Mouse (Mus musculus) ZHBTc4 (cell line): ENCODE results near the gene Ccdc136.

Source experiments
- DNase-seq: peaks from one replicate; pipeline ENCODE4 v3.0.0-alpha.2; 2011; ENCODE audit warnings: low read depth, low spot score

The Ccdc136 gene

DNA sequence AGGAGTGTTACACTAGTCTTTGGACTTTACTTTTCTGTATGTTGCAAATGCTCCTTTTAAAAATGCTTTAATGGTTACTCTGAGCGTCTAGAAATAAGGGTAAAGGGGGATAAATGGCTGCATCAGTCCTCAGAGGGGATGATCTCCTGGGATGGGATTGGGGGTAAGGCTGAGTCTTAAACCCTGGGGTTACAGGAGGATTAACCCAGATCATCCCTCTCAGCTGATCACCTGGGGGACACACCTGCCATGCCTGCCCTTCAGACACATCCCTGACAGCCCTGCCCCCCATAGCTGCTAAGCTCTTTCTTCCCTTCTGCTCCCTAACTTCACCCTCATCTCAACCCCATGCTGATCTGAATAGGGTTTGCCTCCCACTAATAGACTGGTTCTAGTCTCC, 1.8 kb upstream of the Ccdc136 start:
- DNase-seq: no peak

DNA sequence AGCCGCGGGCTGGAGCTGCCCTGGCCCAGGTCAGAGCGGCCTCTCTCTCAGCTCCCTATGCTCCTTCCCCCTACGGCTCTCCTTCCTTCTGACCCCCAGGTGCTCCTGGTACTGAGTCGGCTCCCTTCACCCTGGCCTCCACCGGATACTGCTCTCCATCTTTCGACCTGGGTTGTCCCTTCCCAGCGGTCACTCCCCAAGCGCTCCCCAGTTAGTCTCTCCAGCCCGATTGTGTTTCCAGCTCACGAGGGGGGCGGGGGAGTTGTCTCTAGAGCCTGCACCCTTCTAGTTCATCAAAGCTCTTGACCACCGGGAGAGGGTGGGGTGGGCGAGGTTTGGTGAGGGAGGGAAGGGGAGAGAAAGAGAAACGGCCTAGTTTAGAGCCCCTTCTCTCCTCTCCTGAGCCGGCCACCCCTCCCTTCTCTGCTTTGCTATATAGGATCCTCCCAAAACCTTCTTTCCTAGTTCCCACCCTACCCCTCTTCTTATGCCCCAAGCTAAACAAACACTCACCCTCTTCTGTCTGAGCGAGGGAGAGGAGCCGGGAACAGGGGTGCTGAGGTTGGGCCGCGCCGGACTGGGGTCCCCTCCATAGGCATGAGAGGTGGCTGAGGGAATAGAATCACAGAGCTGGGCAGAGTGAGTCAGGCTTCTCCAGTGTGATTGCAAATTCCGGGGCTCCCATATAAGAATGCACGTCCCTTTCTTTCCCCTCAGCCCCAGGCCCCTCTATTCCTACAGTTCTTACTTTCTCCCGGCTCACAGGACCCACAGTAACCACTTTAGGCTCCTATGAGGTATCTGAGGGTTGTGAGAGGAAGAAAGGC, 818 bp downstream of the Ccdc136 start:
- DNase-seq: peak; percentile 13

DNA sequence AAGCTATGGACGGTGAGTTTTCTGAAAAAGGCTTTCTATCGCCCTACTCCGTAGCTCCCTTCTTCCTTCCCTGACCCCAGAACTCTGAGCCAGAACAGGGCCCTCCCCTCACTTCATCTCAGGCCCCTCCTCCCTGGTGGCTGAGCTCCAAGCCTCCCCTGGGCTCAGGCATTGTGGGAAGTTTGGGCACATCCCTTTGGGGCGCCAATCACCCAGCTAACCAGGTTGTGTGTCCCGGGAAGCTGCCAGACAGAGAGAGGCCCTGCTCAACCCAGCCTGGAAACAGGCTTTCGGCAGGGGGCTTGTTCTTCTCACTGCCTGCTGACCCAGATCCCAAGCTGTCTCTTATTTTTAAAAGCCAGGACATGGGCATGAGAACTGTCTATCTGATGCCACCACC, 1.5 kb downstream of the Ccdc136 start:
- DNase-seq: peak; percentile 21

DNA sequence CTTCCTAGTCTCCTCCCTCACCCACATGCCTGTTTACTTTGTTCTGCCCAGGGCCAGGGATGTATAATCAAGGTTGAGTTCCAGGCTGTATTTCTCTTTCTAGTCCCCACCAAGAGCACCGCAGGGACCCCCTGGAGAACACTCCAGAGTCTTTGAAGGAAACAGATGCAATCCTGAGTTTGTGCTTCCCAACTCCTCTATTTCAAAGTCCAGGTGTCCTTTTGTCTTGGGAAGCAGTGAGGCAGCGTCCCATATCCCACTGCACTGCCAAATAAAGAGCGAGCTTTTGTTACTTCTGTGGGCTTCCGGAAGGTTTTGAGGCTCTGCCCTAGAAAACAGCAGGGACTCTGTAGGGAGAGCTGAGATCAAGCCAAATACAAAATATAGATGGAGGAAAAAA, 3.7 kb downstream of the Ccdc136 start:
- DNase-seq: peak; percentile 72

DNA sequence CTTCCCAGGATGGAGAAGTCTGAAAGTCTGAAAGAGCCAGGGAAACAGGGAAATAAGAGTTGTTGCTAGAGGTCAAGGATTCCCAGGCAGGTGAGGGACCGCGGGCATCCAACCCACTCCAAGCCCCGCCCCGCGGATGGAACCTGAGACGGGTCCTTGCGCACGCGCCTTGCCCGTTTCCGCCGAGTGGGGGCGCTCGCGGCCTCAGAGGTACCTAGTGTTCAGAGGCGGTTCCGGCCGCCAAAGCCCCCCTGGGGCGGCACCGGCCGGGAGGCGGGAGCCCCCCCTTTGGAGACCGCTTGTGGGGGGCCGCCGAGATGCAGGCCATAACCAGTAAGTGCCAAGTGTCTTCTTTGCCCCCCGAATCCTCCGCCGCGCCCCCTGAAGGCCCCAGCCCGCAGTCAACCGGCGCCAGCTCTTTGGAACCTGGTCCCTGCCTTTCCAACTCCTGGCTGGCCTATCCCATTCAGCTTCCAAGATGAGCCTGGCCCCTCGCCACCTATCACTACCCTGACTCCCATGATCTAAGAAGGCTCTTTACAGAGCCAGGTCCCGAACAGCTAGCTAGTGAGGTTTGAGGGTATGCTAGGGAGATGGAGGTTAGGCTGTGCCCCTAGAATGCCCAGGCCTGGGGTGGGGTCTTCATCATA, 6.7 kb downstream of the Ccdc136 start:
- DNase-seq: peak; percentile 91

DNA sequence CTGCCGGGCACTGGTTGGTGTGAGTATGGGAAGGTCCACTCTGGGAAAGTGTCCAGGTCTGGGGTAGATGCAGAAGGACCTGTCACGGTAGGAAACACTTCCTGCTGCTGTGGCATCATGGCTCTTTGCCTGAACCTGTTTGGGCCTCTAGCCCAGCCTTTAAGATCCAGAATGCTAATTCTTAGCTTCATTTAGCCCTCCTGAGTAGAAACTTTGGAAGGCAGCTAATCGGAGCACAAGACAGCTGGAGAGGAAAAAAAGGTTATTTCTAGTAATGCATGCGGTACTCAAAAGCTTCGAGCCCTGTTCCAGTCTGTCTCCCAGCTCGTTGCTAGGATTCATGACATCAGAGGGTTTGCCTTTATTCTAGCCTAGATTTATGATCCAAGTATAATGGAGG, 10.3 kb downstream of the Ccdc136 start:
- no peak for DNase-seq

DNA sequence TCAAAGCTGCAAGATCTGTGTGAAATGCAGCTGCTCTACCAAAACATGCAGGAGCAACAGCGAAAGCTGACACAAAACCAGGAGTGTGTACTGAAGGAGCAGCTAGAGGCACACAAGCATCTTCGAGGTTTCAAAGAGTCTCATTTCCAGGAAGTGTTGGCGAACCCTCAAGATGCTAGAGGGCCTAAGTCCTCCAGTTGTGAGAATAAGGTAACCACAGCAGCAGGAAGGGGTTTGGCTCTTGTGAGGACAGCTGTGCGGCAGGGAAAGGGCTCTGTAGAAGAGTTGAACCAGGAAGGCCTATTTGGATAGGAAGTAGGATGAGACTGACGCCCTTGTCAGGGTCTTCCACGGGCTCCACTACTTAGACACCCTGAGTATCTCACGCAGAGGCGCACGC, 19.3 kb downstream of the Ccdc136 start:
- no peak for DNase-seq

DNA sequence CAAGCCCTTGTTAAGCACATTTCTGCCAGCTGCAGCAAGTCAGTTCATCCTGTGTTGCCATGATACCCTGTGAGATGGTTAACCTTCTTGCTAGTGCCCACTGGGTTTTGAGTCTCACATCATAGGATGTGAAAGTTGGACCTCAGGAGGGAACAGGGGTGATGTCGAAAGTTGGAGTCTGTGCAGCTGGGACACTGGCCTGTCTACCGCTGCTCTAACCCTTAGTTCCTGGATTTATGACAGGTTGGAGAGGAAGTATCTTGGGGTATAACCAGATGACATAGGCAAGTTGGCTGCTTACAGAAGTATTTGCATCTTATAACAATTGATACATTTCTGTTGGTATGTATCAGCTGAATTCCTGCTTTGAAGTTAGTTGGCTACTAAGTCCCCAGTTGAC, 24.5 kb downstream of the Ccdc136 start:
- no peak for DNase-seq

DNA sequence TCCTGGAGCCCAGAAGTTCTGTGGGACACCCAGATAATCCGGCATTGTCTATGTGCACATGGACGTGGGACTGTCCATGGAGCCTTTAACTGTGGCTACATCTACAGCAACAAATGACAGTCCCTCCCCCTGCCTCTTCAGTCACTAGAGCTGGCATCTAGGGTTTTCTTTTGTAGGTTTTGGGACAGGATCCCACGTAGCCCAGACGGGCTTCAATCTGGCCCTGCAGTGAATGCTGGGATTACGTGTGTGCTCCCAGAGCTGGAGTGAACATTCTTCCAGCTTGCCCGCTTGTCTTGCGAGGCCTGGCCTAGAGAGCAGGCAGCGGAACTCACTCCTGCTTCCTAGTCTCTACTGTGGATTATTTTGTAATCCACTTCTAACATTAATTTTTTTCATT, 29.0 kb downstream of the Ccdc136 start:
- DNase-seq: no peak

DNA sequence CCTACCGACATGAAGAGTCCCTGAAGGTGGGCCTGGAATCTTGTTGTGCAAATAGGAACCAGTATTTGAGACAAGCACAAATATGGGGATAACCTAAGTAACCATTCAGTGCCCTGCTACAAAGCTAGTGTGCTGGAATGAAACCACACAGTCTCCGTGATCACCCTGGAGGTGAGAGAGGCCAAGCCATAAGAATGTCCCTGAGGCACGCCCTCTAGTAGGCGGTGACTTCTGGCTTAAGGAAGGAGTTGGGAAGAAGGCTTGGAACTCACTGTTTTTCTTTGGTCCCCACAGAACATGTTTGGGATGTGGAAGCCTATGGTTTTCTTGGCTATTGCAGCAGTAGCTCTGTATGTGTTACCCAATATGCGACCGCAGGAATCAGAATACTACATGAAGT, 30.2 kb downstream of the Ccdc136 start:
- DNase-seq: peak; percentile 63

DNA sequence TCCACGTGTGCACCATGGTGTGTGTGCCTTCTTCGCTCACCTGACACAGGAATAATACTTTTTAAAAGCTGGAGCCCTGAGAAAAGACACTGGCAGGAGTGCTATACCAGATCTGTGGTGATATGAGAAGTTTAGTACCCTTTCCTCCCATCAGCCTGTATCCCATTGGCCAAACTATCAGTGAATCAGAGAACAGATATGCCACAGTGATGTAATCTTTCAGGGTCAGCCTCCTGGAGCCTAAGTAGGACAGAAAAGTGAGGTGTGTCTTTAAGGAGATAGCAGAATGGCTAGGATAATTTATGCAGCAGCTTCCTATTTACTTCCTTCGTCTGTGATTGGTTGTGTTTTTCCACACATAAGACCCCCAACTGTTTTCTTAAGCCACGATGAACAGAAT, 32.1 kb downstream of the Ccdc136 start:
- no peak for DNase-seq

DNA sequence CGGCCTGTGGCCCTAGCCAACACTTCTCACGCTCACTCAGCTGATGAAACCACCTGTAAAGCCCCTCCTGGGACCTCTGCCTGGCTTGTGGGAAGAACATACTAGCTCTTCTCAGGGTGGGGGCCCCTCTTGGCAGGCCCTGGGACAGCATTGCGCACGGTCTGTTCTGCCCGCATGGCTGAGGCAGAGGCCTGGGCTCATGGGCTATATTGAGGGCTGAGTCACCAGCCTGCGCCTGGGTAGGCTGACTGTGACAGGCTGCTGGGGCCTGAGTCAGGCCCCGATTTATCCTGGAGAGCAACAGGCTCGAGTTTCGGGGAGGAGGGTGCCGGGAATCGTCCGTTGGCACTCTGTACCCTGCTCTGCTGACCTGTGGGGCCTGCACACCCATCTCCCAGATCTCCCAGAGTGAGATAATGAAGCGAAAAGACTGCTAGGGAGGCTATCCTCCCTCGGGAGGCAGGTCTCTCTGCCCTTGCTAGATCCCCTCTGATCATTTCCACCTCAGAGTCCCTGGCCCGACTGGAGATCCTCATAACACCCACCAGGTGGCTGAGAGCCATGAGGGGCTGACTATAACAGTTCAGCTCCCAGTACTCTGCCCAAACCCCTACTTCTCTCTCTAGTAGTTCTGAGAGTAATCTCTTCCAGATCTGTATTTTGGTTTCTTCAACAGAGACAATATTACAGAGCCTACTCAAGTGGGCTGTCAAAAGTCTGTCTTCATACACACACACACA, 34.7 kb downstream of the Ccdc136 start:
- DNase-seq: no peak

DNA sequence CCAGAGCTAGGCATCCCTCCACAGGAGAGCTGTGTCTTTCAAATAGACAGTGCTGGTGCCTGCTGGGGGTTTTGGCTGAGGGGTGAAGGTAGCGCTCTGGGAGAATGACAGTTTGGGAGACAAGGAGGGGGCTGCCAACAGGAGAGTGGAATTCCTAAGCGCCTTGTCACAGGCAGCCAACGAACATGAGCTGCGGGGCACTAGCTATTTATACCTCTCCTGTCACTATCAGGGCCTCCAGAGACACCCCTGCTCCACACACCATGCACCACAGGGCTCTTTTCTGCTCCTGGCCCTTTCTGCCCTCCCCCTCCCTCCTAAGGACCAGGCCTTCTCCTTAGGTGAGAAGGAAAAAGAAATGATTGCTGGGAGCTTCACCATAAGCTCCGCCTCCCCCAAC, 35.4 kb downstream of the Ccdc136 start:
- DNase-seq: no peak

DNA sequence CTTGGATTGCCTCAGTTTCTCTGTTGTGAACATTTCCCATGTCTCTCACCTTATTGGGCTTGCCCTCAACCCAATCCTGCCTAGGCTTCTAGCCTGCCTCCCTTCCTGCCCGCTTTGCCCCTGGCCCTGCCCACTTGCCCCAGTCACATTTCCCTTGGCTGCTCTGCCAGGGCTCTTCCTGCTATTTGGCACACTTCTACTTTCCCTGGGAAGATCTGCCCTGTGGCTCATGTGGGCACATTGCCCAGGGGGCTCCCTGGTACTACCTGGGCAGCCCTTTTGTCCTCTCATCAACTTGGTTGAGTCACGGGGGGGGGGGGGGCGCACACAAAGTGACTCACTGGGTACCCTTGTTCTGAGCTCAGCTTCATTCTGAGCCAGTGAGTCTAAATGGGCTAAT, 36.0 kb downstream of the Ccdc136 start:
- DNase-seq: no peak

DNA sequence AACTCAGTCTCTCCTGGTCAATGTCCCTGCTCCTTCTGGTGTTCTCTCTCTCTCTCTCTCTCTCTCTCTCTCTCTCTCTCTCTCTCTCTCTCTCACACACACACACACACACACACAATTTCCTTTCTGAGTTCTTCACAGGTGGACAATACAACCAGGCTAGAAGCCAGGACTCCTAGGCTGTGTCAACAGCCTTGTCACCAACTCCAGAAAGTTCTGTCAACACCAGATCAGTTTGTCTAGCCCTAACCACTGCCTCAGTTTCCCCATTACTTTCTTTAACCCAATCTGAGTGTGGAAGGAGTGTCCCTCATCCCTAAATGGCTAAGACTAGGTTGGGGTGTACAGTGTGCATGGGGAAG, 36.5 kb downstream of the Ccdc136 start:
- DNase-seq: no peak

DNA sequence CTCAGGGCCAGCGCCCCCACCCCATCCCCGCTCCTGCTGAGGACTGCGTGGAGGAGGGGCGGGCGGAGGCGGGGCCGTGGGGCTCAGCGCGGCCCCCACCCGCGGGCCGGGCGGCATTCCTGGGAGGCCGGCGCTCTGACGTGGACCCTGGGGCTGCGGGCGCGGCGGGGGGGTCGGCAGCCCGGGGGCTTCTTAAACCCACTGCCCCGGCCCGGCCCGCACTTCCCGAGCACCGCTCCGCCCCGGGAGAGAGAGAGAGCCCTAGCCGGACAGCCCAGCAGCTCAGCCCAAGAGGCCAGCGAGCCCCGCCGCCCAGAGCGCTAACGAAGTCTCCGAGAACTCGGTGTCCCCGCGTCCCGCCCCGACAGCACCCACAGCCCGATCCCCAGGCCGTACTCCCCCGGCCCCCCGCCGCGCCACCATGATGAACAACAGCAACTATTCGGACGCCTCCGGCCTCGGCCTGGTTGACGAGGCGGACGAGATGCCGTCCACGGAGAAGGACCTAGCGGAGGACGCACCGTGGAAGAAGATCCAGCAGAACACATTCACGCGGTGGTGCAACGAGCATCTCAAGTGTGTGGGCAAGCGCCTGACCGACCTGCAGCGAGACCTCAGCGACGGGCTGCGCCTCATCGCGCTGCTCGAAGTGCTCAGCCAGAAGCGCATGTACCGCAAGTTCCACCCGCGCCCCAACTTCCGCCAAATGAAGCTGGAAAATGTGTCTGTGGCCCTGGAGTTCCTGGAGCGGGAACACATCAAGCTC, 37.1 kb downstream of the Ccdc136 start, which contains the start of gene Flnc:
Flnc (plus strand) TSS at position 219 of the 766 bp plus-strand sequence.
- DNase-seq: peak; percentile 54

DNA sequence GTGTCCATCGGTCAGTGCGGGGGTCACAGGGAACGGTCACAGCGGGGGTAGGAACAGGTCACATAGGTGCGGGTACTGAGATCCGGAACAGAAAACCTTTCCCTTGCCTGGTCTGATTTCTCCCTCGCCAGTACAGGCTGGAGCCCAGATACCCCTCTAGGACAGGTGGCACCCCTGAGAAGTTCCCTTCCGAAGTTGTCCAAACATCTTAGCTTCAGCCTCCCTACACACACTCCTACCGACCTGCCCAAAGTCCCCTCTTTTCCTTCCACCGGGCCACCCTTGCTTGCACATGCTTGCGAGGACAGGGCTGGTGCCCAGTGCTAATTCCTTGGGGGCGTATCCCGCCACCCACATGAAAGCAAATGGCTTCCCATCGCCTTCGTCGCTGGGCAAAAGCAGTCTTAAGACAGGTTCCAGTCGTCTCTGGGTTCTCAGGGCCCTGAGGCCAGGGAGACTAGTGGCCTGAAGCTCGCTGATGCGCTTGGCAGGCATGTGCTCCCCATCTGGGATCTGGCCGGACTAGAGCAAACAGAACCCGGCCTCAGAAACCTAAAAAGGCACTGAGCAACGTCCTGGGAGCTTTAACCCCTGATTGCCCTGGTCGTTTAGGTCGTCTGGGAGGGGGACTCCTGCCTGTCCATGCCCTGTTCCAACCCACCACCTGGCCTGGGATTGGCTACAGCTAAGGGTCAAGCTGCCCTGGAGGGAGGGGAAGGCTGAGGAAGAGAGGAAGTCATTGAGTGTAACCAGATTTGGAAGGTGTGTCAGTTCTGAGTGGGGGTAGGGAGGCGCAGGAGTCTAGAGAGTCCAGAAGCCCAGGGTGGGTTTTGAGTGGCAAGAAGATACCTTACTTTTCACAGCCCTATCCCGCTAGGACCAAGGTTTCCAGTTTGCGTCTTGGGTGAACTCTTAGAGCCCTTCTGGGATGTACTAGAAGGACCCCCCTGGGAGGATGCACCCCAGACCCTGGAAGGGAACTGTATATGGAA, 38.0 kb downstream of the Ccdc136 start:
- DNase-seq: peak; percentile 42

DNA sequence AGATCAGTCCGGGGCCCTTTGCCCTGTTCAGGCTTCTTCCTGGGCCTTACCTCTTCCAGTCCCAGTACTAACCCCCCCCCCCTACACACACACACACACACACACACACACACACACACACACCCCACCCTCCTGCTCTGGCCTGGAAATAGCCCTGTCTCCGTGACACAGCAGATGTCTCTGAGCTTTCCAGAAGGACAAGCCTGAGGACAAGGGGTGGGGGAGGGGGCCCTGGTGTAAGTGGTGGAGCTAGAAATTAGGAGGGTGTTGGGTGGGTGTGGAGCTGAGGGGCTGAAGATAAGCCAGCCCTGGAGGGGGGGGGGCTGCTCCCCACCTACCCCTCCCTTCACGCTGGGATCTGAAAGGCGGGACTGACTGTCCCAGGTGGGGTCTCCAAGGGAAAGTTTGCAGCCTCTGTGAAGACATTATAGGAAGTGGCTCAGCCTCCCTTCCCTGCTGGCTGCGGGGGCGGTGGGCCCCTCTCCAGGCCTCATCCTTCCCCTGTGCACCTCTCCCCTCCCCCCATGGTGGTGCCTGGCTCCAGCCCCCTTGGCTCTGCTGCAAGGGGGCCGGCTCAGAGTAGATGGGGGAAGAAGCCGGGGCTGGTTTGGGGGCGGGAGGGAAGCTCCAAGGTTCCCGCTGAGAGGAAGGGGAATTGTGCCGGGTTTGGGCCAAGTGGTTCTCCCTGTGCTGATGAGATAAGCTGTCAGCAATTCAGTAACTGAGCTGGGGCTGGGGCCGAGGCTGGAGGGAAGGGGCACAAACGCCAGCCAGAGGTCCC, 39.0 kb downstream of the Ccdc136 start:
- DNase-seq: peak; percentile 39

DNA sequence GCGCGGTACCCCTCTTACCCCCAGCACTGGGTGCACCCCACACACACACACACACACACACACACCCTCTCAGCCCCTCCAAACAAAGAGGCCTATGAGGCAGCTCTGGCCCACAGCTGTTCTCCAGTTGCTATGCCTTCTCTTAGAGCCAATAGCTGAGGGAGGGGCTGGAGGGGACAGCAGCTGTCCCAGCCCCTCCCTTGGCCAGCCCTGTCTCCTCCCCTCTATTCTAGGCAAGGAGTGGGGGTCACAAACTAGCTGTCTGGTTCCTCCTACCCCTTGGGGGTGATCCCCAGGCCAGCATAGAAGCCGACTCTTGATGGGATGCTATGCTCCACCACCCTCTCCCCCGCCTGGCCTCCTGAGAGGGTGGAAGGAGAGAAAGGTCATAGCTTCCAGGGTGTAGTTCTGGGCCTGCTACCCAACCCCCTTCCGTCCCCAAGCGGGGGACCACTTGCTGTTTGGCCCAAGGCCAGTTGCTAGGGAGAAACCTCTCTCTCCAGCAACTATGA, 39.9 kb downstream of the Ccdc136 start:
- no peak for DNase-seq
